Mouse (Mus musculus) hindbrain, embryonic 10.5 days (tissue): Measurements from ENCODE around the gene Prdx2. TPM values are rescaled to one million over a fixed set of nuclear protein-coding genes. Genes with fewer than 3 reads are reported as not detected.

Experiments used
- DNase-seq: peaks from one replicate; pipeline ENCODE4 v3.0.0-alpha.2; 2017; ENCODE audit warnings: low spot score
- H3K27ac ChIP-seq: fragments of 300-500 bp; sonication (generic); 2 replicates; pipeline ENCODE4 v1.5.1; 2016; ENCODE audit warnings: mild to moderate bottlenecking, moderate library complexity
- H3K27me3 ChIP-seq: fragments of 300-500 bp; sonication (generic); 2 replicates; pipeline ENCODE4 v1.6.1; 2016; ENCODE audit warnings: mild to moderate bottlenecking; ENCODE audit not compliant: poor library complexity, insufficient read depth, severe bottlenecking
- H3K36me3 ChIP-seq: fragments of 300-500 bp; sonication (generic); 2 replicates; pipeline ENCODE4 v1.6.1; 2016; ENCODE audit warnings: mild to moderate bottlenecking, moderate library complexity
- H3K4me1 ChIP-seq: fragments of 300-500 bp; sonication (generic); replicated peaks from 2 replicates; pipeline ENCODE4 v1.6.1; 2016; ENCODE audit warnings: mild to moderate bottlenecking
- H3K4me3 ChIP-seq: fragments of 300-500 bp; sonication (generic); 2 replicates; pipeline ENCODE4 v1.5.1; 2016; ENCODE audit warnings: mild to moderate bottlenecking, moderate library complexity
- H3K9me3 ChIP-seq: fragments of 300-500 bp; sonication (generic); 2 replicates; pipeline ENCODE4 v1.6.1; 2016; ENCODE audit warnings: mild to moderate bottlenecking, moderate library complexity
- WGBS: fragments of 180-500 bp; shearing (Covaris S2); methylation state at CpG from one replicate; pipeline ENCODE4 v1.1.7; 2016; 5-methylcytosine and 5-hydroxymethylcytosine counted together
- polyA plus RNA-seq: library from polyadenylated mRNA; unstranded; fragments of >200 nt; fragmentation: Nextera tagmentation; extraction: Ambion mirVana; gene quantifications from 2 replicates; pipeline ENCODE4 v1.2.1, GENCODE M21; 2016

The Prdx2 gene
- polyA plus RNA-seq, 1 experiment from 2014 or later, result 1,456 TPM

DNA sequence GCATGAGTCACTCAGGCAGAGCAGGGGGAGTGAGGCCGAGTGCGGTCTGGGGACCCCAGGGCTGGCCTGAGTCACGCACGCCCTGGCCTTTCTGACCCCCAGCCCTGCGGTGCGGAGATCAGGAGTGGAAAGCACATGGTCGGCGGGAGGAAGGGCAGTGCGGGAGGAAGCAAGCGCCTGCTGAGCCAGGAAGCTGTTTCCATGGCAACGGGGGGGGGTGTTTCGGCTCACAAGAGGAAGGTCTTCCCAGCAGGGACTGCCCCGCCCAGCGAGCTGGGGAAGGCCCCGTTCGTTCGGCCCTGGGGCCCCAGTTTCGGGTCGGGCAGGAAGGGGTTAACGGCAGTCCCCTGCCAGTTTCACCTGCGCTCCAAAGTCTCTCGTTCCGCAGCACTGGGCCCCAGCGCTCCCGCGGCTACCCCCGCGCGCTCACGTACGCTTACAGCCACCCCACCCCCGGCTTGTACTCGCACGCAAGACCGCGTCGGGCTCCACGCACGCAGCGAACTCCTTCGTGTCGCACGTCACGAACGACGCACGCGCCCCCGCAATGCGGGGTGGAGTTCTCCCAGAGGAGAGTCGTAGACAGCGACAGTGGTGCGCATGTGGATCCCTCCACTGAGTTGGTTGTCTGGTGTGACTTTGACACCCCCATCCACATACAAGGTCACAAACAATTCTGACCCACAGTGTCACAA is 16.4 kb downstream of the Prdx2 start:
- Histone ChIP-seq H3K4me1 (peaks cover 63% of the 10 kb centered on the region), H3K4me3 (peak overlapping the region; percentile 66), H3K27ac (peak overlapping the region; percentile 84), H3K27me3 (peaks cover 80% of the 10 kb centered on the region), H3K36me3 (no peaks in the 10 kb centered on the region), H3K9me3 (no peaks in the 10 kb centered on the region)
- WGBS, result under 1% methylated on average over 53 of the region's 53 CpGs
- peak; percentile 84 for DNase-seq

DNA sequence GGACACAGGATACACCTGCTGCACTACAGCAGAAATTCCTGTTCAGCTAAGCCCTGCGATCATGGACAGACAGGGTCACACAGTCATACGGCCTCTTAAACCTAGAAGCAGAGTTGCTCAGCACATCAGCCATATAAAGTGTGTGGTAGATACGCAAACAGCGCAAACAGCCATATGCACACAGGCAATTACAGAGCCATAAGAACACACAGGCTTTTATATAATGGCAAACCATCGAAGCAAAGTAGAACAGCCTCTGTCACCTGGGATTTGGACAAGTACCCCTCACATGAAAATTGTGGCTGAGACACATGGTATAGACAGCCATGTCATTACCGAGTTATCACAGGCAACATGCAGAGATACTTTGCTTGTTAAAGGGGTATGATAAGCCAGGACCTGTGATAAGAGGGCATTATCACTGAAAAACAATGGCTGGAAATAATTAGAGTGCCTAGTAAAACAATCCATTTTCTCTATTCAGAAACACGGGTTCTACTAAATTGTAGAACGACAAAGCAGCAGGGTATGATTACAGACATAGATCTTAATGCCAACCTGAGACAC is 17.1 kb downstream of the Prdx2 start:
- Histone ChIP-seq H3K9me3 (no peaks in the 10 kb centered on the region), H3K4me1 (peaks cover 62% of the 10 kb centered on the region), H3K27ac (peak overlapping the region; percentile 84; the same call in 1 of the 2 replicates), H3K36me3 (no peaks in the 10 kb centered on the region), H3K4me3 (peak overlapping the region; percentile 66), H3K27me3 (peaks cover 74% of the 10 kb centered on the region)
- 47% methylated on average over 8 of the region's 8 CpGs for WGBS
- no peak for DNase-seq

DNA sequence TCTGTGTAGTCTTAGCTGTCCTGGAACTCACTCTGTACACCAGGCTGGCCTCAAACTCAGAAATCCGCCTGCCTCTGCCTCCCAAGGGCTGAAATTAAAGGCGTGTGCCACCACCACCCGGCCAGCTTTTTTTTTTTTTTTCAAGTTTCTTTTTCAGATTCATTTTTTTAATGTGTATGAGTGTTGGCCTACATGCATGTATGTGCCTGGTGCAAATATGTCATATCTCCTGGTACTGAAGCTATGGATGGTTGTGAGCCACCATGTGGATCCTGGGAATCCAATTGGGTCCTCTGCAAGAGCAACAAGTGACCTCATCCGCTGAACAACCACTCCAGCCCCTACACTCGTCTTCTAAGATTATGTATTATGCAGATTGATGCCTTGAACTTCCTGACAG is 18.0 kb downstream of the Prdx2 start:
- Histone ChIP-seq H3K4me3 (no peak overlapping the region), H3K36me3 (no peaks in the 10 kb centered on the region), H3K9me3 (no peaks in the 10 kb centered on the region), H3K4me1 (peaks cover 53% of the 10 kb centered on the region), H3K27me3 (peaks cover 65% of the 10 kb centered on the region), H3K27ac (no peak overlapping the region)
- WGBS, result 78% methylated on average over 5 of the region's 5 CpGs
- DNase-seq, result no peak

DNA sequence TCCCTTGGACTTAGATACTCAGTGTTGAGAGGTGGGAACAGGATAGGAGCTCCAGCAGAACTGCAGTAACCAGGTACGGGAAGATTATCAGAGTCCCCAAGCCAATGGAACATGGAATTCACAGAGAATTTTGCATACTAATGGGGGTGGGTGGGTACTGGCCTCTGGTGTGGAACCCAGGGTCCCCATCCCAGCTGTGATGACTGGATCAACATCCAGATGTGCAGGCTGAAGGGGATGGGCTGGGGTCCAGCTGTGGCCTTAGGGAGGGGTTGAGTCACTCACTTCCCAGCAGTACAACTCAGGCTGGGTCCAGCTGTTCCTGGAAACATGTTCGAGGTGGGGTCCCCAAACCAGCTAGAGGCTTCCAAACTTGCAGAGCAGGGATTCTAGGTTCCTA is 18.5 kb downstream of the Prdx2 start:
- no peaks in the 10 kb centered on the region for H3K9me3 ChIP-seq
- H3K4me3 ChIP-seq, result no peak overlapping the region
- no peaks in the 10 kb centered on the region for H3K36me3 ChIP-seq
- DNase-seq, result no peak
- H3K4me1 ChIP-seq, result peaks cover 49% of the 10 kb centered on the region
- no peak overlapping the region for H3K27ac ChIP-seq
- H3K27me3 ChIP-seq, result peaks cover 60% of the 10 kb centered on the region
- 68% methylated on average over 2 of the region's 2 CpGs for WGBS

DNA sequence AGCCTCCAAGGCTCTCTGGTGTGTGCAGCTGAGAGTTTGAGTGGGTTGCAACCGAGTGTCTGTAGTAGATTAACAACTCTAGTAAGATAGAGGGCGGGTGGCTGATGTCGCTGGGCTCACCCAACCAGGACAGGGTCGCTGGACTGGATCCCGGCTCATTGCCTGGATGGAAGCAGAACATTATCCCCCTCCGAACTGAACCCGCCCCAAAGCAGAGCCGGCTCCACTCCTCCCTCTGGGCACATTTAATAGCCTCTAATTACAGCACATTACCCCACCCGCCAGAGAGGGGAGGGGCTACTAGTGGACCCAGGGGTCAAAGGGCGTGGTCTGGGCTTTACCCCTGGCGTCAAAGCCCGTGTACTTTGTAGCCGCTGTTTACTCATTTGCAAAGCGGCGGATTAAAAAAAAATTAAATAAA is 19.9 kb downstream of the Prdx2 start:
- no peaks in the 10 kb centered on the region for H3K9me3 ChIP-seq
- peak overlapping the region; percentile 66 for H3K4me3 ChIP-seq
- 13% methylated on average over 15 of the region's 15 CpGs for WGBS
- H3K36me3 ChIP-seq, result no peaks in the 10 kb centered on the region
- peaks cover 61% of the 10 kb centered on the region for H3K27me3 ChIP-seq
- H3K4me1 ChIP-seq, result peaks cover 46% of the 10 kb centered on the region
- DNase-seq, result no peak
- peak overlapping the region; percentile 24; the same call in 1 of the 2 replicates for H3K27ac ChIP-seq

DNA sequence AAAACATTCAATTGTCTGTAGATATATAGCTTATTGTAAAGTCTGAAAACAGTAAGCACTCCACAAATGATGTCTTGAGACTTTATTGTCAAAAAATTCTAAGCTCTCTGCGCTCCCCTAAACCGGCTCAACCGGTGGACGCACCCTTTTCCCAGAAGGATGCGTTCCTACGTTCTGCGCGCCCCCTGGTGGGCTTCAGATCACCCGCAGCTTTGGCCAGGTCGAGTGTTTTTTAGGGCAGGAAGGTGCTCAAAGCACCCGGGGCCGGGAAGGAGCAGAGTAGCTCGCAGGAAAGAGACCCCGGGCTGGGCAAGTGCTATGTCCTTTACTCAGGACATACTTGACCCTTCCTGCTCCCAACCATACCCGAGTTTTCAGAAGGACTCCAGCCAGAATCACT is 20.4 kb downstream of the Prdx2 start:
- DNase-seq, result peak; percentile 90
- 0% methylated on average over 15 of the region's 15 CpGs for WGBS
- peaks cover 41% of the 10 kb centered on the region for H3K4me1 ChIP-seq

DNA sequence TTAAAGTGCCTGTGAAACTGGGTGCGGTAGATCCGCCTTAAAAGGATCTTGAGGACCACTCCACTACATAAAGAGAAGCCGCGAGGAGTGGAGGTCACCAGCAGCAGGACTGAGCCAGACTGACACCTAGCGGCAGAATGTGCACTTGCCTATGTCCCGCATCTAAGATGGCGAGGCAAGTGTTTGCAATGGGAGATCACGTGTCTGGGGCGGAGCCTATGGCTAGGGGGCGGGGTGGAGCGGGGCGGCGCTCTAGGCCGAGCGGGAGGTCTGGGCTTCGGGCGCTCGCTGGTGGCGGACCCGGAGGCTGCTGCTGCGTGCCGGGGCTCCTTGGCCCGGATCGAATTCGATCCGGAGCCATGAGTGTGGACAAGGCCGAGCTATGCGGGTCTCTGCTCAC is 21.0 kb downstream of the Prdx2 start, which contains the start of gene Hook2:
Gene Hook2, plus strand, starts transcription at position 255 of the 400 bp plus-strand sequence.
- H3K27ac ChIP-seq, result peak within 1 kb of the TSS; percentile 89
- no peaks in the 10 kb centered on the region for H3K9me3 ChIP-seq
- peak; percentile 98 for DNase-seq
- peaks cover 61% of the 10 kb centered on the region for H3K27me3 ChIP-seq
- H3K4me3 ChIP-seq, result peak within 1 kb of the TSS; percentile 66
- no peaks in the 10 kb centered on the region for H3K36me3 ChIP-seq
- peaks cover 37% of the 10 kb centered on the region for H3K4me1 ChIP-seq
- WGBS, result under 1% methylated on average over 28 of the region's 28 CpGs

More for the DNA sequence above, 20.4 kb downstream of the Prdx2 start:
- H3K27ac ChIP-seq, result peak overlapping the region; percentile 89
- H3K27me3 ChIP-seq, result peaks cover 61% of the 10 kb centered on the region
- H3K4me3 ChIP-seq, result peak overlapping the region; percentile 66
- no peaks in the 10 kb centered on the region for H3K9me3 ChIP-seq
- H3K36me3 ChIP-seq, result no peaks in the 10 kb centered on the region

DNA sequence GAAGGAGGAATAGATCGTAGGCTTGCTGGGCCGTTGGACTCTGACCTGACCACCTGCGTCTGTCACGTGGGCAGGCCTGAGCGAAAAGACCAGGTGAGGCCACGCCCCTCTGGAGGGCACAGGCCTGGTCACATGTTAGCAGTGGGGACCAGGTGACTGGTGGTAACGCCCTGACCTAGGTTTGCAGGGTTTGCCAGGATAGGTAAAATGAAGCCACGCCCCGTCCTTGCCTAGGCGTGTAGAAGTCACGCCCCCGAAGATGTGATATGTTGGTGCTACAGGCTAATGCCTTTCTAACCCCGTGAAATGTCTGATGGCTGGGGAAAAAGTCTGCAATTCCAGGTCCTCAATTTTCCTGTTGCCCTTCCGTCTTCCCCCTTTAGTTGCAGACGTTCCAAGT is 21.4 kb downstream of the Prdx2 start:
- WGBS, result 1% methylated on average over 15 of the region's 15 CpGs
- no peak for DNase-seq
- Histone ChIP-seq H3K36me3 (no peaks in the 10 kb centered on the region), H3K4me3 (peak overlapping the region; percentile 66), H3K4me1 (peaks cover 37% of the 10 kb centered on the region), H3K27me3 (peaks cover 62% of the 10 kb centered on the region), H3K9me3 (no peaks in the 10 kb centered on the region), H3K27ac (peak overlapping the region; percentile 89)

DNA sequence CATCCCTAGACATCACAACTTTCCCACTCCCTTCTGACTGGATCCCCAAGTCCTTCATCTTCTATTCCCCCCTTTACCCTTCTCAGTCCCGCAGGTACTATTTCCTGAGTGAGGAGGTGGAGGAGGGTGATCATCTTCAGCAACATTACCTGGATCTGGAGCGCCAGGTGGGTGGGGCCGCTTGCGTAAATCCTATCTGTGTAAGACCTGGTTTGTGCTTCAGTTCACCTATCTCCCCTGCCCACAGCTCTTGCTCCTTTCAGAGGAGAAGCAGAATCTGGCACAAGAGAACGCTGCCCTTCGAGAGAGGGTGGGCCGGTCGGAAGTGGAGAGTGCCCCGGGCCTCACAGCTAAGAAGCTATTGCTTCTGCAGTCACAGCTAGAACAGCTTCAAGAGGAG is 25.0 kb downstream of the Prdx2 start:
- Histone ChIP-seq H3K4me1 (peaks cover 37% of the 10 kb centered on the region), H3K9me3 (no peaks in the 10 kb centered on the region), H3K36me3 (no peaks in the 10 kb centered on the region), H3K27me3 (peaks cover 48% of the 10 kb centered on the region), H3K27ac (no peak overlapping the region), H3K4me3 (no peak overlapping the region)
- DNase-seq, result no peak
- WGBS, result 90% methylated on average over 9 of the region's 9 CpGs

DNA sequence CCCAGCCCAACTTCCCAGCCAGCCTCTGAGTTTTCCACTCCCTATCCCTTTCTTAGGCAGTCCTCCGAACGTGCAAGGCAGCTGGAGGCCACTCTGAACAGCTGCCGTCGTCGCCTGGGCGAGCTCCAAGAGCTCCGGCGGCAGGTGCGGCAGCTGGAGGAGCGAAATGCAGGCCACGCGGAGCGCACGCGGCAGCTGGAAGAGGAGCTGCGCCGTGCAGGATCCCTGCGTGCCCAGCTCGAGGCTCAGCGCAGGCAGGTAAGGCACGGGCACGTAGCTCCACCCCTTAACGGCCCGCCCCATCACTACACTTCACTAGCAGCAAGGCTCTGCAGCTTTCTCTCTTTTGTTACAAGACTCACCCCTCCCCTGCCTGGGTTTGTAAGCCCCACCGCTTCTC is 26.3 kb downstream of the Prdx2 start:
- H3K9me3 ChIP-seq, result no peaks in the 10 kb centered on the region
- peak overlapping the region; percentile 7; the same call in 1 of the 2 replicates for H3K4me3 ChIP-seq
- H3K36me3 ChIP-seq, result no peaks in the 10 kb centered on the region
- H3K27me3 ChIP-seq, result peaks cover 47% of the 10 kb centered on the region
- WGBS, result 32% methylated on average over 25 of the region's 25 CpGs
- DNase-seq, result peak; percentile 24
- H3K27ac ChIP-seq, result no peak overlapping the region
- peaks cover 26% of the 10 kb centered on the region for H3K4me1 ChIP-seq

DNA sequence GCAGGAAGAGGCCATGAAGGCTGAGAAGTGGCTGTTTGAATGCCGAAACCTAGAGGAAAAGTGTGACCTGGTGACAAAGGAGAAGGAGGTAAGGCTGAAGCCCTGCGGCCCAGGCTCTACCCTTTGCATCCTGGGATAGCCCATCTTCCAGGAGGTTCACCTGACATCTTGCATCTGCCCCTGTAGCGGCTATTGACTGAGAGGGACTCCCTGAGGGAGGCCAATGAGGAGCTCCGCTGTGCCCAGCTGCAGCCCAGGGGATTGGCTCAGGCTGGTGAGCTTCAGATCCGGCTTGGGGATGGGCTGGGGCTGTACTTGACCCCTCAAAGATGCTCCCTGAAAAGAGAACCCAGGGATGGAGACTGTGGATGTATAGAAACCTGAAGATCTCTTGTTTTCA is 27.6 kb downstream of the Prdx2 start:
- Histone ChIP-seq H3K36me3 (no peaks in the 10 kb centered on the region), H3K27me3 (peaks cover 47% of the 10 kb centered on the region), H3K4me1 (peaks cover 19% of the 10 kb centered on the region), H3K4me3 (no peak overlapping the region), H3K9me3 (no peaks in the 10 kb centered on the region), H3K27ac (no peak overlapping the region)
- DNase-seq, result no peak
- 76% methylated on average over 5 of the region's 5 CpGs for WGBS

DNA sequence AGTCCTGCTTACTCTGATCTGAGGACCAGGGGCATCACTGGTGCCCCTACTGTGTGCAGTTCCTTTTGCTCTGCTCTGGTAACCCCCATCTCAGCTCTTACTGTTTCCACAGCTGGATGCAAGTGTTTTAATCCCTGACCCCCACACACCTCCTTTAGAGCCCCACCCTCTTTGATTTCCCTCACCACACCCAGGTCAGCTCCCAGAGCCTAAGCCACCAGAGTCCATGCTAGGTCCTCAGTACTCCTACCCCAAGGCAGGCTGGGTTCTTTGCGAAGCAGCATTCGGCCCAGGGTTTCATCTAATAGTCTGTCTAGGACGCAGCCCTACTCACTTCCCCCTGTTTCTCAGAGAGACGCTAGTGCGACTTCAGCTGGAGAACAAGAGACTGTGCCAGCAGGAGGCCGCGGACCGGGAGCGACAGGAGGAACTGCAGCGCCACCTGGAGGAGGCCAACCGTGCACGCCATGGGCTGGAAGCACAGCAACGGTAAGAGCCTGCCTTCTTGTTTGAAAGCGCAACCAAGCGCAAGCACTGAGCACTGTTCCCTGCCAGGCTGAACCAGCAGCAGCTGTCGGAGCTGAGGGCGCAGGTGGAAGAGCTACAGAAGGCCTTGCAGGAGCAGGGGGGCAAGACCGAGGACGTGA is 28.4 kb downstream of the Prdx2 start:
- Histone ChIP-seq H3K9me3 (no peaks in the 10 kb centered on the region), H3K27me3 (peaks cover 47% of the 10 kb centered on the region), H3K36me3 (no peaks in the 10 kb centered on the region), H3K4me3 (peak overlapping the region; percentile 36), H3K27ac (peak overlapping the region; percentile 72), H3K4me1 (peaks cover 19% of the 10 kb centered on the region)
- WGBS, result 4% methylated on average over 19 of the region's 19 CpGs
- peak; percentile 89 for DNase-seq

DNA sequence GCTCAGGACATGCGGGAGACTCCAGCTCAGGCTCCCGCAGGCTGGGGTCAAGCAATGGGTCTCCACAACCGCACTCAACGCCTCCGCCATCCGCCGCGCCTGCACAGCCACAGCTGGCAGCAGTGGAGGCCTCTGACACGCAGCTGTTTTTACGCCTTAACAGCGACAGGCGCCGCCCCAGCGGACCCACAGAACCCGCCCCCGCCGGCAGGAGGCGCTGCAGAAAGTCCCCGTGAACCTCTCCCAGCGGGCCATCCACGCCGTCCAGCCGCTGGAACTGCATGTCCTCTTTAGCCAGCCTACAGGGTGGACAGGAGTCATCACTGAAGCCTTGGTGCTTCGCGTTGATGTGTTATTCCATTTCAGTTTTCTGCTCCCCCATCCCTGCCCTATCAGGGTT is 38.3 kb downstream of the Prdx2 start:
- 19% methylated on average over 25 of the region's 25 CpGs for WGBS
- H3K27me3 ChIP-seq, result peaks cover 54% of the 10 kb centered on the region
- H3K27ac ChIP-seq, result no peak overlapping the region
- DNase-seq, result peak; percentile 32
- peaks cover 9% of the 10 kb centered on the region; the same call in 1 of the 2 replicates for H3K4me1 ChIP-seq
- no peaks in the 10 kb centered on the region for H3K9me3 ChIP-seq
- no peaks in the 10 kb centered on the region for H3K36me3 ChIP-seq
- H3K4me3 ChIP-seq, result 0 out of 2 replicates have a peak overlapping the region, but pooled peaks have one; percentile 16
